Mouse (Mus musculus) effector memory CD4-positive, alpha-beta T cell, adult 7 months (primary cell): Measurements from ENCODE around the gene Rhox10. TPM values are rescaled to one million over a fixed set of nuclear protein-coding genes. Genes with fewer than 3 reads are reported as not detected.

Source experiments
- polyA plus RNA-seq: library from polyadenylated mRNA; unstranded; fragments of 100-300 nt; shearing (Covaris generic); gene quantifications from one replicate; pipeline ENCODE4 v1.2.1, GENCODE M21; 2017

Gene Rhox10
- polyA plus RNA-seq = not detected

GRCm38 (mm10) chrX:38066175-38066574 is at the start of gene Rhox10:
Gene Rhox10, plus strand, starts transcription at chrX:38066475.

GRCm38 (mm10) chrX:38018597-38018996 is 47.7 kb upstream of the Rhox10 start, which contains the start of gene Btg1-ps1:
Gene Btg1-ps1, minus strand, starts transcription at chrX:38018815.

GRCm38 (mm10) chrX:38043014-38043413 is 23.3 kb upstream of the Rhox10 start, which contains the start of gene Btg1-ps2:
Gene Btg1-ps2, minus strand, starts transcription at chrX:38043114.

GRCm38 (mm10) chrX:38085041-38085440 is 18.8 kb downstream of the Rhox10 start, which contains the start of gene Rhox11:
Gene Rhox11, minus strand, starts transcription at chrX:38085141.

GRCm38 (mm10) chrX:38110807-38111206 is 44.5 kb downstream of the Rhox10 start, which contains the start of gene Rhox12:
Gene Rhox12, minus strand, starts transcription at chrX:38110907.

GRCm38 (mm10) chrX:38120982-38121381 is 54.7 kb downstream of the Rhox10 start, which contains the start of gene Rhox13:
Gene Rhox13, plus strand, starts transcription at chrX:38121219.

Other genes with a start within 250 kb of the Rhox10 start
- gene Rhox6, start 239.6 kb upstream of the Rhox10 start, polyA plus RNA-seq = not detected
- not detected for gene Rhox7a, start 234.8 kb upstream of the Rhox10 start, polyA plus RNA-seq
- not detected for gene Rhox8, start 187.5 kb upstream of the Rhox10 start, polyA plus RNA-seq
- gene Rhox7b, start 169.2 kb upstream of the Rhox10 start, polyA plus RNA-seq = not detected
- gene Rhox9, start 164.7 kb upstream of the Rhox10 start, polyA plus RNA-seq = not detected
- not detected for gene Btg1-ps1, start 47.7 kb upstream of the Rhox10 start, polyA plus RNA-seq
- gene Btg1-ps2, start 23.4 kb upstream of the Rhox10 start, polyA plus RNA-seq = not detected
- gene Rhox11, start 18.7 kb downstream of the Rhox10 start, polyA plus RNA-seq = not detected
- not detected for gene Rhox12, start 44.4 kb downstream of the Rhox10 start, polyA plus RNA-seq
- gene Rhox13, start 54.7 kb downstream of the Rhox10 start, polyA plus RNA-seq = not detected
- gene Zbtb33, start 123.3 kb downstream of the Rhox10 start, polyA plus RNA-seq = 3.0 TPM
- gene Tmem255a, start 186.0 kb downstream of the Rhox10 start, polyA plus RNA-seq = 0.24 TPM
- not detected for gene Atp1b4, start 249.7 kb downstream of the Rhox10 start, polyA plus RNA-seq